Mouse (Mus musculus): ENCODE results near the gene Fndc4.

GRCm38 (mm10) chr5:31288655-31289054, 7.2 kb downstream of the Fndc4 start:
- TF ChIP-seq POLR2A (IDR thresholded peaks at IDR 0.05; ENCODE audit: borderline replicate concordance, extremely low read depth, low read depth, low read length) (no peak), CTCF (IDR thresholded peaks at IDR 0.05; ENCODE audit: insufficient read depth, low read length) (no peak)

Measured in lung, adult 2 months (tissue).